Mouse (Mus musculus): ENCODE results near the gene Slc22a21.
A peak's percentile ranks its signal among the peaks of the same experiment; 100 is the strongest.
"Not testable (repeated sequence)": the region's sequence is repeated elsewhere in the genome, so short reads cannot be mapped to it uniquely, and the experiment has no call there.

The Slc22a21 gene

GRCm38 (mm10) chr11:53979788-53980621 lies at the start of gene Slc22a21:
Slc22a21 (minus strand) TSS chr11:53980332.
- peak; percentile 89 for DNase-seq

GRCm38 (mm10) chr11:54028997-54029396 lies 48.9 kb upstream of the Slc22a21 start:
- DNase-seq, result no peak

GRCm38 (mm10) chr11:54028044-54028951 lies 48.2 kb upstream of the Slc22a21 start, which contains the start of gene Slc22a4:
Slc22a4 (minus strand) TSS chr11:54028090.
- DNase-seq, result peak; percentile 87

DNA sequence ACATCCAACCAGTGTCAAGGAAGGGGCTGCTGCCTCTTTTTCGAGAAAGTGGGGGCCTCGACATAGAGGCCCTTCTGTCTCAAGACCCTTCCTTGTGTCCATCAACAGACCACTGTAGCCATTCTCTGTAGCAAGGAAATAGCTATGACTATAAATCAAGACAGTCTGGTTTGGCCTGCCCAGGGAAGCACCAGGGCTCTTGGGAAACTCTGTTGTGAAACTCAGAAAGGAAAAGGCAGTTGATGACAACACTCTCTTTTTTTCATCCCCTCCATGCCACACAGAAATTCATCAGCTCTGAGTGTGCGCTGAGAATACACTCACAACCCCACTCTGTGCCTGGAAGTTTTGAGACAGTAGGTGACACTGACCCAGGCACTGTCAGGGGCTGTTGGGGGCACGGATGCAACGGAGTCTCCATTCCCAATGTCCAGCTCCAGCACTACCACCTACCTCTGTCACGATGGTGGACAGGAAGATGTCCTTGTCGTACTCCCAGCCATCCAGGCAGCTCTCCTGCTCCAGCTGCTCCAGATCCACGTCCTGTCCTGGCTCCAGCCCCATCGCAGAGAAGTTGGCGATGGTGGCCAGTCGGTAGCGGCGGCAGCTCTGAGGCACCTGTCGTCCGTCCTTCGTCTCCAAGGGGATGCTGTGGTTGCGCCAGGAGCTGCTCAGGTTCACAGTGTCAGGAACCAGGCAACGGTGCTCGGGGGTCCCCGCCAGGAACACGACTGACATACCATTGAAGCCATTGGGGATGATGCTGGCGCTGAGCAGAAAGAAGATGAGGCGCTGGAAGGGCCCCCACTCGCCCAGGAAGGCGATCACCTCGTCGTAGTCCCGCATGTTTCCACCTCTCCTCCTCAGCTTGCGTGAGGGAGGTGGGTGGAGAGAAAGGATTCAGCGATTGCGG lies 47.3 kb upstream of the Slc22a21 start:
- no peak for DNase-seq

- no peak for DNase-seq
Observed at GRCm38 (mm10) chr11:54026491-54027041, 46.4 kb upstream of the Slc22a21 start.

GRCm38 (mm10) chr11:54021396-54022093 lies 41.4 kb upstream of the Slc22a21 start:
- no peak for DNase-seq

DNA sequence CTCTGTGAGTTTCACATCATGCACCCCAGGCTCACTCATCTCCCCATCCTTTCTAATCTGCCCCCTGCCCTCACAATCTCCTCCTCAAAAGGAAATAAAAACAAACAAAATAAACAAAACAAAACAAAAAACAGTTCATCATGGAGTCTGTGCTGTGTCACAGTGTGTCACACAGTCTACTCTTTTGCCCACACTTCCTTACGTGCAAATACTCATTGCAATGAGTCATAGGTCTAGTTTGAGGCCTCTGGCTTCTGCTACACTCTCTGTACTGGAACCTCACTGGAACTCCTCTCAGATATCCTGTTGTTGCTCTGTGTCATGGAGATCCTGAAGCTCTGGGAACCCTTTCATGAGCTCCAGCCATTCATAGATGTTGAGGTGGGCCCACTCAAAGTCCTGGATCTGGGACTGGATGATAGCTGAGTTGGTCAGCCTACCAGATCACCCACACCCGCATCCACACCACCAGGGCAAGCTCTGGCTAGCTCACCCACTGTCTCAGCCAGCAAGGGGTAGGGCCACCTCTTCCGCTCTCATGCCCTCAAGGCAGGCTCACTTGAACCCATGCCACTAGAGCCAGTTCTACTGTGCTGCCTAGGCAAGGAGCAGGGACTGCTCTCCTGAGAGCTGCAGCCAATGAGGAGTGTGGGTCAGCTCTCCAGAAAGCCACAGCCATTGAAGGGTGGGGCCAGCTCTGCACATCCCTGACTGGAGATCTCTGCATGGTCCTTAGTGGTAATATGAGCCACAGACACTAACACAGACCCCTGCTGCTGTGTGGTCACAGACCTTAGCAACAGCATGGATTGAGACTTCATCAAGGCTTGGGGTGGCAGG lies 39.0 kb upstream of the Slc22a21 start:
- no peak for DNase-seq

DNA sequence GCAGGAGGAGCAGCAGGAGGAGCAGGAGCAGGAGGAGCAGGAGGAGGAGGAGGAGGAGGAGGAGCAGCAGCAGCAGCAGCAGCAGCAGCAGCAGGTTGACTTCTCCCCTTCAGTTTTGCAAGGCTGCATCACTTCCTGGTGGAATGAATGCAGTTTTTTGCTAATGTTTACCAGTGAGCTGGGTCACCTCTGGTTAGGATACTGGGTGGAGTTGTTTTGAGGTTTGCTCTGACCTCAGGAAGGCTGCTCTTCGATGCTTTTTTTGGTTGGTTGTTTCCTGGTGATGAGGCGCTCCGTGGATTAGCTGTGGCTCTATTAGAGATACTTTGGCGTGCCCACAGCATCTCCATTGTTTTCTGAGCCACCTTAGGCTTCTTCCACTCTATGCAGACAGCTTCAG lies 37.5 kb upstream of the Slc22a21 start:
- no peak for DNase-seq

GRCm38 (mm10) chr11:54016051-54016450 lies 35.9 kb upstream of the Slc22a21 start:
- no peak for DNase-seq

- DNase-seq, result no peak
Observed at GRCm38 (mm10) chr11:54012961-54013360, 32.8 kb upstream of the Slc22a21 start.

- no peak for DNase-seq
Observed at GRCm38 (mm10) chr11:54011255-54011654, 31.1 kb upstream of the Slc22a21 start.

- no peak for DNase-seq
Observed at GRCm38 (mm10) chr11:54008416-54008920, 28.3 kb upstream of the Slc22a21 start.

DNA sequence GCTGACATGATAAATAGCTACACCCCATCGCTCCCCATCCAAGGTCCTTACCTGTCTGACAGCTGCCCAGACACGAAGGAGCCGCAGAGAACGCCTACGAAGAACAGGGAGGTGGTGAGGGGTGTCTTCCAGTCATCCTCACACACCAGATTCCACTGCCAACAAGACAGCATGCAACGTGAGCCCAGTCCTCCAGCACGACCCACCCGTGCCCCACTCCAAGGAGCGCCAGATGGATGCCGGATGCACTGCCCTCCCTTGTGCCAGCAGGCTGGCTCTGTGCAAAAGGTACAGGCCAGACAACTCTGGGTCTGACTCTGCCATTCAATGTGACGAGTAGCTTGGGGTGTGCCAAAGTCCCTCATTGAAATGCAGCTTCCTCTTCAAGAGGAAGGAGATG lies 27.6 kb upstream of the Slc22a21 start:
- DNase-seq, result no peak

- DNase-seq, result peak; percentile 52
Observed at GRCm38 (mm10) chr11:54006901-54007300, 26.8 kb upstream of the Slc22a21 start.

GRCm38 (mm10) chr11:54006362-54006761 lies 26.2 kb upstream of the Slc22a21 start:
- DNase-seq, result not testable (repeated sequence)

GRCm38 (mm10) chr11:54004734-54005133 lies 24.6 kb upstream of the Slc22a21 start:
- no peak for DNase-seq

GRCm38 (mm10) chr11:54004221-54004620 lies 24.1 kb upstream of the Slc22a21 start:
- peak; percentile 58 for DNase-seq

DNA sequence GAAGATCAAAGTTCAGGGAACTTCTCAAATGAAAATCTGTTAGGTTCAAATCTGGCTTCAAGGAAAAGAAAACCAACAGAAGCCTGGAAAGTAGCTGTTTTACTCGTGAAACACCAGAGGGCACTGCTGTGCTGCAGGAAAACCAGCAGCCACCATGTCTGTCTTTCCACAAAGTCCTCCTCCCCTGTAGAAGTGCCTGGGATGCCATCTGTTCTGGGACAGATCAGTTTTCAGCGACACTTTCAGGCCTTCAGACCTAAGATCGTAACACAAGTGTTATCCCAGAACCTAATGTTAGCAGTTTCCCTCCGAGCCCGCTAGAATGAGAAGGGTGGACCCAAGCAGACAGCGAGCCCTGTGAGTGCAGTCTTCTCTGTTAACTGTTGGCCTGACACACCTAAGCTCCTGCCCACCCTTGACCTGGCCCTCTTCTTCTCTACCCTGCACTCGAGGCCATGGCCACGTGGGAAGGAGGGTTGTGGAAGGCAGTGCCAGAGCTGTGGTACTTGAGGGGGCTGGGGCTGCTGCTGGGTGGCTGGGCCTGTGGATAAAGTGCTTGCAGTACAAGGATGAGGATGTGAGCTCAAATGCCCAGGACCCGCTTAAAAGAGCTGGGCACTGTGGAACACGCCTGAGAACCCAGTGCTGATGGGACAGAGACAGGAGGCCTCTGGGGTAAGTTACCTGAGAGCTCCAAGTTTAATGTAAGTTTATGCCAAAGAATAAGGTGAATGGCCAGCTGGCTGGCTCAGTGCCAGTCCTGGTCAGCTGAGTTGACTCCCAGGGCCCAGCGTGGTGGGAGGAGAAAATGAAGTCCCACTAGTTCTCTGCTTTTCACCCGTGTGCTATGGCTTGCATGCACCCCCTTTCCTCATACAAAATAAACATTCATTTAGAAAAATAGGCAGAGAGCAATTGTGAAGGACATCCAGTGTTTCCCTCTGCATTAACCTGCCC lies 22.9 kb upstream of the Slc22a21 start:
- peak; percentile 78 for DNase-seq

DNA sequence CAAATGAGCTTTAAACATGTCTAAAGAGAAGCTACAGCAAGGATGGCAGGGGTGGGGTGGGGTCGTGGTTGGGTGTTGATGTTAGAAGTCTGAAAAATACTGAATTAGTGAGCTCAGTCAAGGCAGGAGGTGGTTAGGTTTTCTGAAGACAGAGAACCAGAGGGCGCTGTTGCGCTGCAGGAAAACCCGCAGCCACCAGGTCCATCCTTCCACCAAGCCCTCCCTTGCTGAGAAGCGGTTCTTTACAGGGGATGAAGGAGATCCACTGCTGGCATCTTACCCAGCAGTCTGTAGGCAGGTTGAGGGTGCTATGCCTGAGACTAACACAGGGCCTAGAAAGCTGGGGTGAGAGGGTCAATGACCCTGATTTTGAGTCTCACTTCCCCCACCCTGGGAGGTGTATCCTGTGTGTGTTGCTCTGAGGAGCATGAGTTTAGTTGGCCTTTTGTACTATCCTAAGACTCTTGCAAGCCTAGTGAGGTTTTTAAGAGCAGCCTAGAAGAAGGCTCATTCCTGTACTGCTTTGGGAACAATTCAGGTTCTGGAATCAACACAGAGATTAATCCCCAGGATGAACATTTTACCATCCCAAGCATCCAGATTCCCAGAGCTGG lies 22.1 kb upstream of the Slc22a21 start:
- DNase-seq, result peak; percentile 74
